Mouse (Mus musculus): ENCODE data around the gene Tmem175.
"Not testable (repeated sequence)": the region's sequence is repeated elsewhere in the genome, so short reads cannot be mapped to it uniquely, and the experiment has no call there.

Gene Tmem175

GRCm38 (mm10) chr5:108629634-108630483 is at the start of gene Tmem175, which contains the start of gene Gak:
Tmem175 (plus strand) TSS chr5:108629770.
Gak (minus strand) TSS chr5:108629755.
- DNase-seq = peak; percentile 95

DNA sequence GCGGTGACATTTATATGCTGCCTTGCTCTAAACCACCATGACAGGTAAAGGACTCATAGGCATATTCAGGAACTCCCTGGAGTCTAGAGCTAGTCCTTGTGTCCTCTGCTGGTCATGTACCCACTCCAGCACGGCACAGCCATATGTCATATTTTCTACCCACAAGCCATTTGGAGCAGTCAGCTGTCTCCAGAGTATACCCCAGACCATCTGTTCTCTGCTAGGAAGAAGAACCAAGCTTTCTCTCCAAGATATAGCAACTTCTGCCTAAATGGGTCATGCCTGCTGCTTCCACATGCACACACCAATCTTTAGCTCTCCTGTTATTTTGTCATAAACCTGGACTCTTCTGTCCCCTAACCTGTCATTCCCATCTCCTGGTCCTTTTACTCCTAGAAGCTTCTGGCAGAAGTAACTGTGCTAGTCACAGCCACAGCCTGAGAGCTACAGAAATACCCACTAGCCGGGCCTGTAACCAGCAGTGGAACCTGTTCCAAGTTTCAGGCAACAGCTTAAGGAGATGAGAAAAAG is 48.1 kb upstream of the Tmem175 start:
- DNase-seq = no peak

DNA sequence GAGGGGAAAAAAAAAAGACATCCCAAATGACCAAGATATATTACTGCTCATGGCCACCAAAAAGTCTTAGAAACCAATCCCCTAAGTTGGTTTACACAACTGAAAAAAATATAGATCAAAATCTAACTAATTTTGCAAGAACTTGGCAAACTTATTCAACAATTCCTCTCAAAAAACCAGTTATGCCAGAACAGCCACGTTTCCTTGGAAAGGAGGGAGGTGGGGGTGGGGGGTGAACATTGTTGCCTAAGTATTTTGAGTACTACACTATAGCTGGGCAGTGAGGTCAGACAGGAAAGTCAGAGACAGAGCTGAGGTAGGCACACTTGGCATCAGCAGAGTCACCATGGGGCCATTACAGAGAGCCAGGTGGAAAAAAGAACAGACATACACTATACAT is 29.6 kb upstream of the Tmem175 start:
- peak; percentile 24 for DNase-seq

GRCm38 (mm10) chr5:108602537-108602936 is 27.0 kb upstream of the Tmem175 start:
- DNase-seq = no peak

GRCm38 (mm10) chr5:108610426-108610825 is 19.1 kb upstream of the Tmem175 start:
- DNase-seq = no peak

DNA sequence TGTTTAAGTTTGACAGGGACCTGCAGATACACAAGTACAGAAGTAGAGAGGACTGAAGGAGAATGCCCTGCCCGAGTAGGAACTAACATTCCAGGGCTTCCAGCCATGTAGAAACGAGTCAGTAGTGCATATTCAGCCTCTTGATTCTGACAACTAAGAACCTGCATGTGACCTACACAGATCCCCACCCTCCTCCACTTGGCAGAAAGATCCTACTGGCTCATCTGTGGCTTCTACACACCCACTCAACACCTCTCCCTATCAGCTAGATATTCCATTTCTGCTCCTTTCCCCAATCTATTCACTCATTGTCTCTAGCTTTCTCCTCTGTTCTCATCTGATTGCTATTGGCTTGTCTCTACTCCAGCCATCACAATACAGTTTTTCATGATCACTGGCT is 7.7 kb upstream of the Tmem175 start:
- DNase-seq = no peak

DNA sequence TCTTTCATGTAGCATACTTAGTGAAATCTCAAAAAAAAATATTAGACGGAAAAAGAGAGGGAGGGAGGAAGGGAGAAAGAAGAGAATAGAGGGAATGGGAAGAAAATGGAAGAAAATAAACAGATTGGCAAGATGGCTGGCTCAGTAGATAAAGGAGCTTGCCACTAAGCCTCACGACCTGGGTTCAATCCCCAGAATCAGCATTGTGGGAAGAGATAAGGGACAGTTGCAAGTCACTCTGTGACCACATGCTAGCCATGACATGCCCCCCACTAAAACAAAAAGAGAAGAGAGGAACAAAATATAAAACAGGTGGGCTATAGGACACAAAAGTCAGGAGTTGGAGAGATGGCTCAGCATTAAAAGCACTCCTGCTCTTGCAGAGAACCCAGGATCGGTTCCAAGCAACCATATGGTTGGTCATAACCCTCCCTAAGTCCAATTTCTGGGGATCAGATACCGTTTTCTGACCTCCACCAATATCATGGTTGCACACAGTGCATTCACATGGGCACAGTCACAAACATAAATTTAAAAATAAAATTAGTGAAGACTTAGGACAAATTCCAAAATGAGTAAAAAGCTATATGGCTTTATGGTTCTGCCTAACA is 3.4 kb upstream of the Tmem175 start:
- no peak for DNase-seq

DNA sequence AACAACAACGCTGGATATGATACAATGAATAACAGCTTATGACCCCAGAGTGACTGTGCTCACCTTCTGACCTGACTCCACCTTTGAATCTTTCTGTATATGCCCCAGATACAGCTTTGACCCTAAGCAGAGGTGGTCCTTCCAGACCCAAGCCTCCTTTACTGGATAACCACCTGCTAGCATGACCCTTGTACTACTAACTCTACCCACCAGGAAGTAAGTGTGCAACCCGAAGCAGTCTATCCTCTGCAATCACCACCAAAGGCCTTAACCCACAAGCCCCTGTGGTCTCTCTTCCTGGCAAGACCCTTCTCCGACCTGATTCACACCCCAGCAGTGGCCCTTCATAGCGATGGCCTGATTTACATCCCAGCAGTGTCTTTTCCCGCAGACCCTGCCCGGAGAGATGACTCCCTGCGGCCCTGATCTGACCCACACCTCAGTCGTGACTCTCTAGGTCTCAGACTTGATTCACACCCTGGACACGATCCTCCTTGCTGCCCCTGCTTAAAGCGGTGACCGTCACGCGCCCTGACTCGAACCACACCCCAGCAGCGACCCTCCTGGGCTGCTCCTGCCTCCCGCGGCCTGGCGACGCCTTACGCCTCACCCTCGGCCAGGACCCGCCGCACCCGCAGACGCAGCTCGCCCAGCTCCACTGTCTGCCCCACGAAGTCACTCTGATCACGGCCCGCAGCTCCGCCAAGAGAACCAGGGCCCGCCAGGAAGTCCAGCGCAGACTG is 508 bp upstream of the Tmem175 start:
- no peak for DNase-seq

GRCm38 (mm10) chr5:108633676-108634075 is 4.1 kb downstream of the Tmem175 start:
- no peak for DNase-seq

- DNase-seq = not testable (repeated sequence)
These were observed 4.5 kb downstream of the Tmem175 start for GRCm38 (mm10) chr5:108634088-108634487.

- no peak for DNase-seq
These were observed 6.6 kb downstream of the Tmem175 start for GRCm38 (mm10) chr5:108636172-108636571.

- DNase-seq = no peak
These were observed 14.1 kb downstream of the Tmem175 start for GRCm38 (mm10) chr5:108643674-108644073.

- no peak for DNase-seq
These were observed 16.2 kb downstream of the Tmem175 start for GRCm38 (mm10) chr5:108645651-108646342.

- no peak for DNase-seq
These were observed 16.7 kb downstream of the Tmem175 start for GRCm38 (mm10) chr5:108646343-108646660.

- no peak for DNase-seq
These were observed 17.7 kb downstream of the Tmem175 start for GRCm38 (mm10) chr5:108647311-108647710.

DNA sequence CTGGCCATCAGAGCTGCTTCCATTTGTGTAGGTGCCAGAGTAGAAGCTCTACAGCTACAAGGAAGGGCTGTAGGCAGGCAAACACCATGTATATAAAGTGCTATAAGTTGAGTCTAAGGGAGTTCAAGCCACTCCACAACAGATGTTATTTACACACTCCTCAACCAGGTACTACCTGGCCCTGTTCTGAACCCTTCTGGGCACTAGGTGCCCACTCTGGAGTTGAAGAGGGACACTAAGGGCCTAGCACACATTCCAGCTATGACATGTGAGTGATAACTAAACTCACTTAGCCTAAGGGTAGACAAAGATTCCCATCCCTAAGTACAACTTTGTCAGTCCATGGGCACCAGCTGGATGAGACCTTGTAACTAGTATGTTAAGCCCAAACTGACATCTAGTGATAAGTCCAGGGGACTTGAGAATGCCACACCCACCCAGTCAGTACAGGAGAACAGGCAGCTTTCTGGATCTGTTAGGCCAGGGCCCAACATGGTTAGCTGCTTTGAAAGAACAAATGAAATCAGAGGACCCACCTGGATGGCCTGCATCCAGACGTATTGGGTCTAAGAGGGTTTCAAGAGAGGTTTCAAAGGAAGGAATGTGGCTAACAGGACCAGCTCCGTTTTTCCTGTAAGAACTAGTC is 18.4 kb downstream of the Tmem175 start:
- DNase-seq = no peak

DNA sequence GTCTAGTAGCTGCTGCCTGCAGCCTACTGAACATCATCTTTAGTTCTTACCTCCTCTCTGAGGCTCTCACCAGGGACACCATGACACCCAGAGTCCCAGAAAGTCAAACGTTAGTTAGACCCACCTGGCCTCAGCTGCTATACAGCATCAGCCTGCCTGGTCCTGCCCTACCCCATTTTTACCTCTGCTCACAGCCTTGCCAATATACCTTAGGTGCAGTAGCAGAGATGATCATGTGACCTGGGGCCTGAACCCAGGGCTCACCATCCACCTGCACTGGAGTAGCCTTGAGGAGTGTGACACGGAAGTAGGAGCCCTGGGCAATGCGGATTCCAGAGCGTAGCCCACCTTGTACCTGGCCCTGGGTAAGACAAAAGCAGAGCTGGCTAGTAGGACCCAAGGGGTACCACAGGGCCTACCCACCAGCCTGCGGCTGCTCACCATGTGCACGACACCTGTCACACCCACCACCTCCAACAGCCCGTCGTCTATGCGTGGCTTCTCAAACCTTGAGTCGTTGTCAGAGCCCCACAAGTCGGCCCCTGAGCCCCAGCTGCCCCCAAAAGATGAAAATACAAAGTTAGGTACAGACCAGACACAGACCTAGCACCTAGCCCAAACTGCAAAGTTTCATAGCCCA is 19.5 kb downstream of the Tmem175 start:
- no peak for DNase-seq

DNA sequence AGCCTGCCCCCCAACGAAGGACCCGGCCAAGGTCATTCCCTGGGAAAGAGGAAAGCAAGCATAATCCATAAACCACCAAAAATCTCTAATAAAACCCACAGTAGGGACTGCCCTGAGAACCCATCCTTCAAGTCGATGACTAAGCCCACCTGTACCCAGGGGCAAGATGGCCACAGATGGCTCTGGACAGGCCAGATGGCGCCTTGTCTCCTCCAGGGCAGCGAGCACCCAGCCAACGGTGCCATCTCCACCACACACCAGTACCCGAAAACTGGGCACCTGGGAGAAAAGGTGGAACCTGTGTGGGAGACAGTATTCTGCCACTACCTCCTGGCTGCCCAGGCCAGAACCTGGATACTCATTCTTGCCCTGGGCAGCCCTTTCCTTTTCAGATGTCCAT is 20.8 kb downstream of the Tmem175 start:
- no peak for DNase-seq

DNA sequence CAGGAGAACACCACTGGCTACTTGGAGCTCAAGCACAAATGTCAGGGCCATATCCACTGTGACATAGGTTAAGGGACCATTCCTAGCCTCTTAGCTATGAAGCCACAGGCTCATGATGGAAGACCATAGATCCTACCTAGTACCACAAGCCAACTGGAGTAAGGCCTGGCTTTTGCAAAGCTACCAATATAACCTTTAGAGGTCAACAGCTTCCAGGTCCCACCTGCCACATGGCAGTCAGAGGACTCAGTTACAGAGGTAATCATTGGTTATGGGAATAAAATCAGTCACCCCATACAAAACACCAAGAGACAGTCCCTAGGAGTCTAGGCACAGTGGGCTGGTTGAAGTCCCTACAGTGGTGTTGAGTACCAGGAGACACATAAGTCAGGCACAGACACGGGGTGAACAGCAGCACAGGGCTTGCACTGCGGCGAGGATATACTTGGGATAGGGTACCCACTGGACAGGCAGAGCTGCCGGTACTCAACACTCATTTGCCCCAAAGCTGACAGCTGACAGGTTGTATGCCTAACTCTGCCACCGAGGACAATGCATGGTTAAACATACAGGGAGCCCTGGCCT is 21.7 kb downstream of the Tmem175 start:
- no peak for DNase-seq

DNA sequence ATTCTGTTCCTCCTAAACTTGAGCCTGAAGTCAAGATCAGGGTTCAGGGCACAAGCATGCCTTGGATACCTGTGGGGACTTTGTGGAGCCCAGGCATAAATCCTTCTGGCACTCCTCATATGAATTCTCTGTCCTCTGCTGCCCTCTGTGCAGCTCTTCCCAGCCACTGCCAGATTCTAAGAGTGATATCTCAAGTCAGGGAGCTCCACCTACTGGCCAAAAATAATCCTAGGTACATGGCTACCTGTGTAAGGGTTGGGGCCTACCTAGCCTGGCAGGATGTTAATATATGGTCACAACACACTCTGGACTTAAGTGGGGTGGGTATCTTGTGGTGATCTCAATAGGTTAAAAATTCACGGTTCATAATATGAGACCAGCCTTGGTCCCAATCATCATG is 22.3 kb downstream of the Tmem175 start:
- peak; percentile 77 for DNase-seq

GRCm38 (mm10) chr5:108653341-108653740 is 23.8 kb downstream of the Tmem175 start:
- no peak for DNase-seq

All from lung, postnatal 10 days (tissue).